Mouse (Mus musculus): ENCODE measurements around the gene Gm21969.

The Gm21969 gene

DNA sequence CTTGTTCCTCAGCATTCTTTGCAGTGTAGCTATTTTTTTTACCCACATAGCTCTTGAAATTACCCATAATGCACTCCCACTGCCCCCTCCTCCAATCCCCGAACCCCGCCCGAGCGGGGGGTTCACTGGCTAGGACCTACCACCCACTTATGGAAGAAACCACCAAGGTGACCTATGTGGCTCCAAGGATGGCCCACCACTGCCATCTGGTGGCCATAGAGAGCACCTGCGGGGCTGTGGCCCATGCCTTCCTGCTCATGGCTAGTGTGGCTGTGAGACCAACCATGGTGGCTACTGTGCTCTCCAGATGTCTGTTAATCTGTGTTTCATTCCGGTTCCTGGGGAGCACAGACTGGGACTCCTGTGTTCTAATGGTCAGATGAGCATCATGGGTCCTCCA is 66.9 kb downstream of the Gm21969 start:
- DNase-seq = no peak

- DNase-seq = no peak
Observed at GRCm38 (mm10) chr4:139675696-139676095, 72.7 kb downstream of the Gm21969 start.

DNA sequence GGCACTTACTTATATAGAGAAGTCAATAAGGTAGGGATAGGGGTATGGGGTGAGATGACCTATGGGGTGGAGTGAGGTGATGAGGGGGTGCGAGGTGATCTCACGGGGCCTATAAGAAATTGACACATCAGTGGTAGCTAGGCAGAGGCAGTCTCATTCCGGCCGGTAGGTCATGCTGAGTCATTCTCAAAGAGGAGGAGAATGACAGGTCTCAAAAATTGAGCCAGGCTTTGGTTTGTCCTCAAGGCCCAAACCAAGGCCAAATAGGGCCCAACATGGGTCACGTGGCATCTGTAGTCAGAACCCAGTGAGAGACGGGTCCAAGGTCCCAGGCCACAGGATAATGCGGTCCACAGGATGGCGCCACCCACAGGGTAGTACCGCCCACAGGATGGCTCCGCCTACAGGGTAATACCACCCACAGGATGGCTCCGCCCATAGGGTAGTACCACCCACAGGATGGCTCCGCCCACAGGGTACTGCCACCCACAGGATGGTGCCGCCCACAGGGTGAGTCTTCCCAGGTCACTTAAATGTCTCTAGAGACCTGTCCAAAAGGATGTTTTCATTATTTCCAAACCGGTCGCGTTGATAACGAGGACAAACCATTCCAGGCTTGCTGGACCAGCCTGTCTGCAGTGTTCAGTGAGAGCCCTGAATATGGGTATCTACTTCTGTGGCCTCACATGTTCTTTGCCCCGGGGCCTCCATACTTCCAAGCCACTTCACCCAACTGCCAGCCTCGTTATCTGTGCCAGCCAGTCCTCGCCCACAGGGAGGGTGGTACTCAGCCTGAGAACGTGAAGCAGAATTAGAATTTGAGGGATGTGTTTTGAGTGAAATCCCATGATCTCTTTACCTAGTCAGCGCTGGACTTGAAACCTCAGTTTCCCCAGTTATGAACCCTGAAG is 81.0 kb downstream of the Gm21969 start:
- no peak for DNase-seq

- no peak for DNase-seq
Observed at GRCm38 (mm10) chr4:139684639-139685017, 81.6 kb downstream of the Gm21969 start.

DNA sequence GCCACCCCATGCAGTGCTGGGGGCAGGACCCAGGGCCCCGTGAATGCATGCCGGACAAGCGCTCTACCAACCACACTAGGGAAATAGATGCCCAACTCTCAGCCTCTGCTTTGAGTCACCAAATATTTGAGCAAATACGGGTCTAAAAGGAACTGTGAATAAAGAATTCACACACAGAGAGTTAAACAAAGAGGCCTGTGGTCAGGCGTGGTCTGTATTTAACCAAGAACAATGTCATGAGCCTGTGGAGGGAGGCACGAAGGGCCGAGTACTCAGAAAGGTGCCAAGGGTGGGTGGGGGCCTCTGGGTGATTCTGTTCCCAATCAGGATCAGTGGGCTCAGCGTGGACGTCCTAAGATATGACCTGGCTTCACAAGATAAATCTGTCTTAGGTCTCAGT is 85.1 kb downstream of the Gm21969 start:
- DNase-seq = no peak

- no peak for DNase-seq
Observed at GRCm38 (mm10) chr4:139689627-139690269, 86.8 kb downstream of the Gm21969 start.

DNA sequence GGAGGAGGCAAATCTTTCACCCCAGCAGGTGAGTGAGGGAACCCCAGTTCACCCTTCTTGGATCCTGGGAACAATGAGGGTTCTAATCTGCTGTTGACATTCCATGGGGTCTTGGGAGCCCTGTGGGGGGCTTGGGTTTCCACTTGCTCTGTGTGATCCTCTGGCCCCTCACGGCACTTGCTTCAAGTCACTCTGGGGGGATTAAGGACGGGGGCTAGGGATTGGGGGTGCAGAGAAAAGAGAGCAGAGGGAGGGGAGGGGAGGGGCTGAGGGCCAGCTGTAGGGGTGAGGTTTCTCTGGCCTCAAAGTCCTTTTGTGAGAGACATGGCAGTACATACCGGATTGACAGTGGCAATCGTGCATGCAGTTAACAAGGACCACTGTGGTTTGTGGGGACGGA is 90.3 kb downstream of the Gm21969 start:
- DNase-seq = no peak

GRCm38 (mm10) chr4:139697755-139698154 is 94.8 kb downstream of the Gm21969 start:
- DNase-seq = no peak

DNA sequence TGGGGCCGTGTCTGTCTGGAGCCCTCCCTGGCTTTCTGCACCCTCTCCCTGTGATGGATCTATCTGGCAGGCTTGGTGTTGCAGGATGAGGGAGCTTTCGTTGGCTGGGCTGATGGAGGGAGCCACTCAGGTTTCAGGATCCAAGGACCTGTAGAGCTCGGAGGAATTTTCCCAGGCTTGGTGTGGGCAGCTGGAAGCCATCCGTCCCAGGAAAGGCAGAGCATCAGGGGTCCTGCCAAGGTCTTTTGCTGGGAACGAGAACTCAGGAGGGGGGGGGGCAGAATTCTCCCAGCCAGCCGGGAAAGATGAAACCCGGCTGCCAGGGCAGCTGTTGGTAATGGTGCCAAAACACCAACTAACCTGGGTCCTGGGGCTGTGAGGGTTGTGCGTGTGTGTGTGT is 95.6 kb downstream of the Gm21969 start:
- no peak for DNase-seq

DNA sequence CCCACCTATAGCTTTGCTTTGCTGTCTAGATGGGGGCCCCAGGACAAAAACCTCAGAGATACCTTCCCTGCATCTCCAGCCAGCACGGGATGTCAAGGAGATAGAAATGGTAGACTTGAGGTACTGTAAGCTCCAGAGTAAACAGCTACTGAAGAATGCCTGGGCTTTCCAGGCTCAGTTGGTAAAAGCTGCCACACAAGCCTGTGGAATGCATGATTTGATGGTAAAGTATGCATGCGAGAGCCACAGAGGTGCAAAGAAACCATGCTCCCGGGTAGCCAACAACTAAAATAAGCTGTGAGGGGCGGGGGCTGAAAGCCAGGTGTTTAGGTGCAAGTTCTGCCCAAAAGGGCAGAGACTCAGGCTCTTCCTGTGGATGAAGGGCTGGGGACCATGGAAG is 99.9 kb downstream of the Gm21969 start:
- DNase-seq = no peak

DNA sequence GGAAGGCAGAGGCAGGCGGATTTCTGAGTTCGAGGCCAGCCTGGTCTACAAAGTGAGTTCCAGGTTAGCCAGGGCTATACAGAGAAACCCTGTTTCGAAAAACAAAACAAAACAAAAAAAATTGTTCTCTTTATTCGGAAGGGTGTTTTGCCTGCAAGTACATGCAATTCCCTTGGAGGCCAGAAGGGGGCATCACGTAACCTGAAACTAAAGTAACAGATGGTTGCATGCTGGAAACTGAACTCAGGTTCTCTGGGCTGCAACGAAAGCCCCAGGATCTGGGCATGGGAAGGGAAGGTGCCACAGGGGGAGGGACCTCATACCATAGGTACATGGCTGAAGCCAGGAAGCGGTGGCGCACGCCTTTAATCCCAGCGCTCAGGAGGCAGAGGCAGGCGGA is 100.5 kb downstream of the Gm21969 start:
- DNase-seq = no peak

GRCm38 (mm10) chr4:139705986-139706385 is 103.0 kb downstream of the Gm21969 start:
- DNase-seq = no peak

DNA sequence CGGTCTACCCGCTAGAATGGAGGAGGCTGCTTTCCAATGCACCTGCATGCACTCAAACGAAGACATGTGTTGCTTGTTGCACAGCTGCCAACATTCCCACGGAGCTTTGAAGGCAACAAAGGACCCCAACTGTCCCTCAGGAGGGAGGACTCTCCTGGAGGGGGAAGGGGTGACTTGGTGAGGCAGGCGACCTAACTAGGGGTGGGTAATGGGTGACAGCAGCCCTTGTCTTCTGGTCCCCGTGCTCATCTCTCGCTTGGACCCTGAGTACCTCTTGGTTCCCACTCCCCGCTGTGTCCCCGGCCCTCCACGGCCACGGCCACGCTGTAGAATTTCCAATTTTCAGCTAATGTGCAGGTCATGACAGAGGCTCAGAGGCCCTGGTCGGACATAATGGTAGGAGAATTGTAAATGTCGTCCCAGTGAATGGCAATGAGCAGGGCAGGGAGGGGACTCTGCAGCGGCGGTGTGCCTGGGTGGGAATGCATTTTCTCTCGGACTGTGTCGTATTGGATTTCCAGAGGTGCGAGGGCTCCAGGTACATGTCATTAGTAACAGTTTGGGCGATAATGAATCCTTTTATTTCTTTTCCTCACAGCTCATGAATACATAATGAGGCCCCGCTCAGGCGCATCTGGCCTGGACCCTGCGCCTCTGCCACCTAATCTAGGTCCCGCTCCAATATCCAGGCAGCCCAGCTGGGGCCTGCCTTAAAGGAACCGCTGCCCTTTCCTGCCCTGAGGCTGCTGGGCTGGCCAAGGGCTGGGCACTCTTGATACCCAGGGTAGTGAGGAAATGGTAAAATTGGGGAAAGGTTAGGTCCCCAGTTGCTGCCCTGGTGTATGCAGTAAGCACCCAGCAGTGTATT is 107.7 kb downstream of the Gm21969 start:
- no peak for DNase-seq
